Mouse (Mus musculus) heart, postnatal 0 days (tissue): ENCODE results near the gene Nup188. TPM values are rescaled to one million over a fixed set of nuclear protein-coding genes. Genes with fewer than 3 reads are reported as not detected.

Experiments
- ATAC-seq: fragments of 200-750 bp; cut with Nextera tagmentation; 2 replicates; pipeline ENCODE4 v1.8.0; 2017; ENCODE audit warnings: low read depth, moderate number of reproducible peaks, moderate library complexity; ENCODE audit not compliant: insufficient read depth
- DNase-seq: peaks from one replicate; pipeline ENCODE4 v3.0.0-alpha.2; 2016; ENCODE audit warnings: low spot score
- H3K27ac ChIP-seq: fragments of 300-500 bp; sonication (generic); 2 replicates; pipeline ENCODE4 v1.5.1; 2014; ENCODE audit warnings: low read depth, mild to moderate bottlenecking
- H3K27me3 ChIP-seq: fragments of 300-500 bp; sonication (generic); 2 replicates; pipeline ENCODE4 v1.6.1; 2014; ENCODE audit warnings: low read length, mixed read lengths; ENCODE audit not compliant: control insufficient read depth, insufficient read depth
- H3K36me3 ChIP-seq: fragments of 300-500 bp; sonication (generic); replicated peaks from 2 replicates; pipeline ENCODE4 v1.6.1; 2014; ENCODE audit warnings: low read length, mixed read lengths; ENCODE audit not compliant: control insufficient read depth, insufficient read depth
- H3K4me1 ChIP-seq: fragments of 300-500 bp; sonication (generic); 2 replicates; pipeline ENCODE4 v1.6.1; 2014; ENCODE audit warnings: antibody characterized with exemption; ENCODE audit not compliant: control insufficient read depth, insufficient read depth
- H3K4me2 ChIP-seq: fragments of 300-500 bp; sonication (generic); 2 replicates; pipeline ENCODE4 v1.6.1; 2014; ENCODE audit warnings: low read depth, mild to moderate bottlenecking, low read length, moderate library complexity
- H3K4me3 ChIP-seq: fragments of 300-500 bp; sonication (generic); 2 replicates; pipeline ENCODE4 v1.5.1; 2014; ENCODE audit warnings: low read depth, low read length
- H3K9ac ChIP-seq: fragments of 300-500 bp; sonication (generic); replicated peaks from 2 replicates; pipeline ENCODE4 v1.6.1; 2014; ENCODE audit warnings: low read depth, low read length, mixed read lengths
- H3K9me3 ChIP-seq: fragments of 300-500 bp; sonication (generic); replicated peaks from 2 replicates; pipeline ENCODE4 v1.6.1; 2016; ENCODE audit warnings: low read length; ENCODE audit not compliant: control insufficient read depth
- CTCF ChIP-seq: IDR thresholded peaks from 2 replicates; pipeline ENCODE4 v1.5.1; 2016; ENCODE audit warnings: antibody characterized with exemption, control low read depth, low read depth
- EP300 ChIP-seq: IDR thresholded peaks from 2 replicates; pipeline ENCODE4 v1.6.1; 2016; ENCODE audit warnings: antibody characterized with exemption, low read depth
- WGBS: fragments of 180-500 bp; shearing (Covaris S2); extraction: QIAGEN DNeasy Blood & Tissue Kit; methylation state at CpG from one replicate; pipeline ENCODE4 v1.1.7; 2014; 5-methylcytosine and 5-hydroxymethylcytosine counted together
- polyA plus RNA-seq: library from polyadenylated mRNA; unstranded; fragments of >200 nt; fragmentation: Nextera tagmentation; extraction: Ambion mirVana; gene quantifications from 2 replicates; pipeline ENCODE4 v1.2.1, GENCODE M21; 2015
- total RNA-seq: library from RNA; depleted of rRNA; stranded (reverse); fragments of >200 nt; gene quantifications from 2 replicates; pipeline ENCODE4 v1.2.3, GENCODE M21; 2014; ENCODE audit warnings: low replicate concordance

Gene Nup188
- total and polyA plus RNA-seq, 2 experiments from 2014 or later = 10.5 to 24.6 TPM

DNA sequence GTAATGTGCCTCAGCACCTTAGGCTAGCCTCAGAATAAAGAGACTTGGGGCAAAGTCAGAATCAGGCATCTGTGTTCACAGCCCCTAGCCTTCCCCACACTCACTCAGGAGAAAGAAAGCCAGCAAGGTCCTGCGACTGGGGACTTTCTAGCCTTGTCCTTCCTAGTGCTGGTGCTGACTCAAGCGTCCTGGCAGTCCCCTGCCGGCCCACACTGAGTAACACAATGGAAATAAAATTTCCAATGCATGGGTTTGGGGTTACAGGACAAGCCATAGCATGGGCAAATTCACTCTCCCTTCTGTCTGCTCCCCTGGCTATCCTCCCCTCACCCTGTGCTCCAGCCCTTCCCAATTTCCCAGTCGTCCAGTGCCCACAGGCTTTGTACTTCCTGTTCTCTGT is 17.8 kb upstream of the Nup188 start:
- TF ChIP-seq CTCF (no peak), EP300 (no peak)
- Histone ChIP-seq H3K9ac (no peak overlapping the region), H3K27me3 (no peaks in the 10 kb centered on the region), H3K9me3 (no peaks in the 10 kb centered on the region), H3K27ac (no peak overlapping the region), H3K4me2 (no peak overlapping the region), H3K4me1 (peaks cover 44% of the 10 kb centered on the region), H3K4me3 (no peak overlapping the region), H3K36me3 (peaks cover 13% of the 10 kb centered on the region)
- no peak for ATAC-seq
- no peak for DNase-seq
- 45% methylated on average over 4 of the region's 4 CpGs for WGBS

- Histone ChIP-seq H3K4me1 (peaks cover 35% of the 10 kb centered on the region), H3K4me3 (no peak overlapping the region), H3K27ac (peak overlapping the region; percentile 64), H3K9me3 (no peaks in the 10 kb centered on the region), H3K9ac (no peak overlapping the region), H3K4me2 (no peak overlapping the region), H3K36me3 (0 out of 2 replicates have a peak, but pooled peaks cover 3% of the 10 kb centered on the region), H3K27me3 (no peaks in the 10 kb centered on the region)
- 82% methylated on average over 17 of the region's 17 CpGs for WGBS
- TF ChIP-seq EP300 = no peak
- no peak for TF ChIP-seq CTCF
- ATAC-seq (no peak), DNase-seq (no peak)
Observed at GRCm38 (mm10) chr2:30269241-30269990, 16.8 kb upstream of the Nup188 start.

GRCm38 (mm10) chr2:30270134-30270533 is 16.1 kb upstream of the Nup188 start:
- Histone ChIP-seq H3K9me3 (no peaks in the 10 kb centered on the region), H3K4me2 (no peak overlapping the region), H3K9ac (no peak overlapping the region), H3K27me3 (no peaks in the 10 kb centered on the region), H3K4me3 (no peak overlapping the region), H3K4me1 (peaks cover 28% of the 10 kb centered on the region), H3K36me3 (no peaks in the 10 kb centered on the region; the same call in 1 of the 2 replicates), H3K27ac (peak overlapping the region; percentile 64)
- ATAC-seq (peak; percentile 67), DNase-seq (peak; percentile 95)
- 8% methylated on average over 1 of the region's 1 CpGs for WGBS
- TF ChIP-seq CTCF = peak; percentile 95
- TF ChIP-seq EP300 = no peak; the same call in 1 of the 2 replicates

DNA sequence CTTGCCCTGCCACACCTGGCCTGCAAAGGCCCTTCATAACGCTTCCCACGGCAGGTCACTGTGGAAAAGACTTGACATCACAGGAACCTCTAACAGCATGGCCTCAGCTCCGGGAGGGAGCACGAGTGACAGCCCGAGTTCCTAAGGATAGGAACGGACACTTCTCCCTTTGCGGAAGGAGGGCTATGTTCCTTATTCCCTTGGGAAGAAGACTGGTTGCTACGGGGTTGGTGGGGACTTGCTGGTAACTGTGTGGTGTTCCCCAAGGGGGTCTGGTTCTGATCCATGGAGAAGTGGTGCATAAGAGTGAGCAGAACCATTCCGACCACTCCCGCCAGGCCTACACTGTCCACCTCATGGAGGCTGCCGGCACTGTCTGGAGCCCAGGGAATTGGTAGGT is 5.5 kb upstream of the Nup188 start, which contains the start of gene Gm28038:
Gm28038 (plus strand) TSS at position 301 of the 400 bp plus-strand sequence.
- Histone ChIP-seq H3K9ac (no peak within 1 kb of the TSS), H3K27me3 (no peaks in the 10 kb centered on the region), H3K4me3 (no peak within 1 kb of the TSS), H3K4me2 (no peak within 1 kb of the TSS), H3K36me3 (peaks cover 11% of the 10 kb centered on the region; the same call in 1 of the 2 replicates), H3K4me1 (peaks cover 9% of the 10 kb centered on the region; the same call in 1 of the 2 replicates), H3K9me3 (no peaks in the 10 kb centered on the region), H3K27ac (no peak within 1 kb of the TSS)
- no peak for DNase-seq
- no peak for ATAC-seq
- WGBS = 91% methylated on average over 11 of the region's 11 CpGs
- TF ChIP-seq EP300 (no peak), CTCF (no peak)

DNA sequence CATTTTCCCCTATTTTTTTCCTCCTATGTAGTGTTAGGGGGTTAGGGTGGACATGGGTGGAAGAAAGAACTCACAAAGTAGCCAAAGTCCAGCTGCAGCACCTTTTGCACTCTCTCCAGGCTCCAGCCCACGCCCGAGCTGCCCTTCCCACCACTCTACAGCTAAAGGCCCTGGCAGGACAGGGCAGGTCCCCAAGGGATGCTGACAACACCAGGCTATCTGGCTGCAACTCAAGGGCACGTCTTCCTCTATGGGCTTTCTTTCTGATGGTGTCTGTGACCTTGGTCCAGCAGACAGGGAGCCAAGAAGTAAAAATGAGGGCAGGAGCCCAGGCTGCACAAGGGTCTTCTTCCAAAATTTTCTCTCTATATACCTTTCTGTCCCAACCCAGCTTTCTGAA is 4.5 kb upstream of the Nup188 start:
- Histone ChIP-seq H3K27me3 (no peaks in the 10 kb centered on the region), H3K4me1 (peaks cover 9% of the 10 kb centered on the region; the same call in 1 of the 2 replicates), H3K4me2 (no peak overlapping the region), H3K4me3 (no peak overlapping the region), H3K9me3 (no peaks in the 10 kb centered on the region), H3K9ac (no peak overlapping the region), H3K27ac (no peak overlapping the region), H3K36me3 (peaks cover 11% of the 10 kb centered on the region; the same call in 1 of the 2 replicates)
- no peak for TF ChIP-seq CTCF
- TF ChIP-seq EP300 = no peak
- ATAC-seq = no peak
- no peak for DNase-seq
- 66% methylated on average over 3 of the region's 3 CpGs for WGBS

- no peak for DNase-seq
- H3K4me2 ChIP-seq = no peak overlapping the region
- H3K27ac ChIP-seq = no peak overlapping the region
- H3K4me1 ChIP-seq = peaks cover 9% of the 10 kb centered on the region; the same call in 1 of the 2 replicates
- no peak for ATAC-seq
- H3K9me3 ChIP-seq = no peaks in the 10 kb centered on the region
- H3K36me3 ChIP-seq = peaks cover 10% of the 10 kb centered on the region; the same call in 1 of the 2 replicates
- H3K4me3 ChIP-seq = no peak overlapping the region
- H3K9ac ChIP-seq = no peak overlapping the region
- no peaks in the 10 kb centered on the region for H3K27me3 ChIP-seq
- WGBS = 78% methylated on average over 2 of the region's 2 CpGs
- TF ChIP-seq CTCF = no peak
- TF ChIP-seq EP300 = no peak
Observed at GRCm38 (mm10) chr2:30283193-30283592, 3.0 kb upstream of the Nup188 start.
